Mouse (Mus musculus) forebrain, embryonic 11.5 days (tissue): ENCODE measurements around the gene Frmpd2. TPM values are rescaled to one million over a fixed set of nuclear protein-coding genes. Genes with fewer than 3 reads are reported as not detected.

Experiments used
- ATAC-seq: fragments of 200-750 bp; cut with Nextera tagmentation; replicated peaks from 2 replicates; pipeline ENCODE4 v1.8.0; 2017; ENCODE audit warnings: moderate TSS enrichment; ENCODE audit not compliant: low FRiP score
- DNase-seq: peaks from one replicate; pipeline ENCODE4 v3.0.0-alpha.2; 2017; ENCODE audit warnings: low spot score
- H3K27ac ChIP-seq: fragments of 300-500 bp; sonication (generic); 2 replicates; pipeline ENCODE4 v1.5.1; 2014; ENCODE audit warnings: low read depth, low read length
- H3K27me3 ChIP-seq: fragments of 300-500 bp; sonication (generic); 2 replicates; pipeline ENCODE4 v1.6.1; 2014; ENCODE audit warnings: mild to moderate bottlenecking, low read length, mixed read lengths; ENCODE audit not compliant: control insufficient read depth, insufficient read depth
- H3K36me3 ChIP-seq: fragments of 300-500 bp; sonication (generic); 2 replicates; pipeline ENCODE4 v1.6.1; 2014; ENCODE audit warnings: mild to moderate bottlenecking, low read length, moderate library complexity, mixed read lengths; ENCODE audit not compliant: control insufficient read depth, insufficient read depth
- H3K4me1 ChIP-seq: fragments of 300-500 bp; sonication (generic); replicated peaks from 2 replicates; pipeline ENCODE4 v1.6.1; 2014; ENCODE audit warnings: low read length, mixed read lengths; ENCODE audit not compliant: control insufficient read depth, insufficient read depth
- H3K4me2 ChIP-seq: fragments of 300-500 bp; sonication (generic); 2 replicates; pipeline ENCODE4 v1.6.1; 2014; ENCODE audit warnings: low read depth, mild to moderate bottlenecking, low read length, moderate library complexity, mixed read lengths; ENCODE audit not compliant: severe bottlenecking
- H3K4me3 ChIP-seq: fragments of 300-500 bp; sonication (generic); 2 replicates; pipeline ENCODE4 v1.5.1; 2014; ENCODE audit warnings: low read depth, low read length
- H3K9ac ChIP-seq: fragments of 300-500 bp; sonication (generic); 2 replicates; pipeline ENCODE4 v1.6.1; 2014; ENCODE audit warnings: low read length
- H3K9me3 ChIP-seq: fragments of 300-500 bp; sonication (generic); 2 replicates; pipeline ENCODE4 v1.6.1; 2016; ENCODE audit warnings: low read length, mixed read lengths; ENCODE audit not compliant: control insufficient read depth
- WGBS: fragments of 180-500 bp; shearing (Covaris S2); extraction: QIAGEN DNeasy Blood & Tissue Kit; methylation state at CpG from one replicate; pipeline ENCODE4 v1.1.7; 2014; 5-methylcytosine and 5-hydroxymethylcytosine counted together
- polyA plus RNA-seq: library from polyadenylated mRNA; unstranded; fragments of >200 nt; fragmentation: Nextera tagmentation; extraction: Ambion mirVana; gene quantifications from 2 replicates; pipeline ENCODE4 v1.2.1, GENCODE M21; 2014

The Frmpd2 gene
- polyA plus RNA-seq, 1 experiment from 2014 or later, result 0.05 TPM

GRCm38 (mm10) chr14:33521538-33521937 lies 50.0 kb downstream of the Frmpd2 start:
- H3K4me1 ChIP-seq, result no peaks in the 10 kb centered on the region
- H3K9ac ChIP-seq, result no peak overlapping the region
- H3K27me3 ChIP-seq, result no peaks in the 10 kb centered on the region
- no peak overlapping the region for H3K27ac ChIP-seq
- DNase-seq (no peak), ATAC-seq (no peak)
- H3K36me3 ChIP-seq, result no peaks in the 10 kb centered on the region
- no peaks in the 10 kb centered on the region for H3K9me3 ChIP-seq
- H3K4me2 ChIP-seq, result no peak overlapping the region
- no peak overlapping the region for H3K4me3 ChIP-seq
- WGBS, result 64% methylated on average over 3 of the region's 3 CpGs

DNA sequence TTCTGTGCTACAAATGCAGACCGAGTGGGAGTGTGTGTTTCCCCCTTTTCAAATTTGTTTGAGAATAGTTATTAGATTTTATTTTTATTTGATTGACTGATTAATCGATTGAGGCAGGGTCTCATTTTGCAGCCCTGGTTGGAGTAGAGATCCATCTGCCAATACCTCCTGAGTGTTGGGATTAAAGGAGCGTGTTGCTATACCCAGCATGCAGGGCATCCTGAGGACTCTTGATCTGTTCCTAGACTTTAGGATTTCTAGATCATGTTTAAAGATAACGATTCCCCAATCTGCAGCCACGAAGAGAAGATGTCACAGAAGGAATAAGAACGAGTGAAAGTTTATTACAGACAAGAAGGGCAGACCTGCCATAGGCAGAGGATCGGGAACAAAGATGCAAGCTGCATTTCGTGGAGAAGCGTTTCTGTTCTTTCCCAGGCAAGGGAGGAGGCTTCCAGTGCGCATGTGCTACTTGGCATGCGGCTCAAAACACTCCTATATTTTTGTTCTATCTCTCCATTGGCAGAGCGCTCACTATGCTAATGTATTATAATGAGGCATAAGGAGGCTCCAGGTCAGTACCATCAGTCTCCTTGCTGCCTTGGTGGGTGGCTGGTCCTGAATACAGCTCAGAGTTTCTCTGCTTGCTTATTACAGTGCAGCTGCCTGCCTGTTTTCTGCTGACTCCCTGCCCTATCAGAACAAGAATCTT lies 53.9 kb downstream of the Frmpd2 start:
- Histone ChIP-seq H3K36me3 (no peaks in the 10 kb centered on the region), H3K9me3 (no peaks in the 10 kb centered on the region), H3K27ac (no peak overlapping the region), H3K4me3 (no peak overlapping the region), H3K4me1 (no peaks in the 10 kb centered on the region), H3K27me3 (no peaks in the 10 kb centered on the region), H3K4me2 (no peak overlapping the region), H3K9ac (no peak overlapping the region)
- DNase-seq, result no peak
- ATAC-seq, result no peak
- 65% methylated on average over 12 of the region's 12 CpGs for WGBS

GRCm38 (mm10) chr14:33526621-33527020 lies 55.1 kb downstream of the Frmpd2 start:
- no peak for DNase-seq
- Histone ChIP-seq H3K27ac (no peak overlapping the region), H3K4me3 (no peak overlapping the region), H3K9me3 (no peaks in the 10 kb centered on the region), H3K36me3 (no peaks in the 10 kb centered on the region), H3K4me1 (no peaks in the 10 kb centered on the region), H3K4me2 (no peak overlapping the region), H3K27me3 (no peaks in the 10 kb centered on the region), H3K9ac (no peak overlapping the region)
- 64% methylated on average over 2 of the region's 2 CpGs for WGBS
- ATAC-seq, result no peak

- Histone ChIP-seq H3K27ac (no peak overlapping the region), H3K9me3 (no peaks in the 10 kb centered on the region), H3K4me2 (no peak overlapping the region), H3K4me3 (no peak overlapping the region), H3K27me3 (no peaks in the 10 kb centered on the region), H3K9ac (no peak overlapping the region), H3K4me1 (no peaks in the 10 kb centered on the region), H3K36me3 (no peaks in the 10 kb centered on the region)
- ATAC-seq (no peak), DNase-seq (no peak)
- 59% methylated on average over 3 of the region's 3 CpGs for WGBS
Measured at GRCm38 (mm10) chr14:33527938-33528337, 56.4 kb downstream of the Frmpd2 start.

DNA sequence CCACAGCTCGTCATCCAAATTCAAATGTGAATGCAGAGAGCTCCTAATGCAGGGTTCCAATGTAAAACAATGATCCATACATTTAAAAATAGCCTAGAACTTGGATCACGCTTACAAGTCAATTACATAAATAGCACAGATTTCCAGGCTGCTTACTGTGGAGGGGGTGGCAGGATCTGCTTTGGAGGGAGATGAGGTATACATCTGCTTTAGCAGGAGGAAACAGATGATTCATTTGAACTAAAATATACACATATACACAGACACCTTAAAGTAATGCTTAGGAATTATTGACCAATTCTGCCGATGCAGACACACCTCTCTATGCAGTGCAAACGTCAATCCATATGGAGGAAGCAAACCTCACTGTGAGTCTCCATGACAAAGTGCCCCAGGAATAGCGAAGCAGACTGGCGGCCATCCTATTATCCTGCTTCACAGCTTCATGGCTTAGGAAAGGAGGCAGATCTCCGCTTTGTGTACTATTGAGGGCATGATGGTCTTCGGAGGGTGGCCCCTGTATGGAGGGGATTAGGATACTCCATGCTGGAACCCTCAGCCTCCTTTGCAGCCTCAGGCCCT lies 59.9 kb downstream of the Frmpd2 start:
- 73% methylated on average over 8 of the region's 8 CpGs for WGBS
- no peak for DNase-seq
- H3K4me2 ChIP-seq, result no peak overlapping the region
- no peaks in the 10 kb centered on the region for H3K4me1 ChIP-seq
- no peak overlapping the region for H3K9ac ChIP-seq
- no peaks in the 10 kb centered on the region for H3K27me3 ChIP-seq
- no peaks in the 10 kb centered on the region for H3K9me3 ChIP-seq
- H3K4me3 ChIP-seq, result no peak overlapping the region
- no peak for ATAC-seq
- H3K27ac ChIP-seq, result no peak overlapping the region
- H3K36me3 ChIP-seq, result no peaks in the 10 kb centered on the region

- no peak for ATAC-seq
- Histone ChIP-seq H3K27me3 (no peaks in the 10 kb centered on the region), H3K4me2 (no peak overlapping the region), H3K9me3 (no peaks in the 10 kb centered on the region), H3K9ac (no peak overlapping the region), H3K4me1 (no peaks in the 10 kb centered on the region), H3K36me3 (no peaks in the 10 kb centered on the region), H3K4me3 (no peak overlapping the region), H3K27ac (no peak overlapping the region)
- 88% methylated on average over 5 of the region's 5 CpGs for WGBS
- DNase-seq, result no peak
Measured at GRCm38 (mm10) chr14:33532792-33533191, 61.3 kb downstream of the Frmpd2 start.

- Histone ChIP-seq H3K4me2 (no peak overlapping the region), H3K9ac (no peak overlapping the region), H3K4me1 (no peaks in the 10 kb centered on the region), H3K27me3 (no peaks in the 10 kb centered on the region), H3K27ac (no peak overlapping the region), H3K36me3 (no peaks in the 10 kb centered on the region), H3K4me3 (no peak overlapping the region), H3K9me3 (no peaks in the 10 kb centered on the region)
- no peak for ATAC-seq
- WGBS, result 65% methylated on average over 1 of the region's 1 CpGs
- no peak for DNase-seq
Measured at GRCm38 (mm10) chr14:33533516-33533915, 62.0 kb downstream of the Frmpd2 start.

DNA sequence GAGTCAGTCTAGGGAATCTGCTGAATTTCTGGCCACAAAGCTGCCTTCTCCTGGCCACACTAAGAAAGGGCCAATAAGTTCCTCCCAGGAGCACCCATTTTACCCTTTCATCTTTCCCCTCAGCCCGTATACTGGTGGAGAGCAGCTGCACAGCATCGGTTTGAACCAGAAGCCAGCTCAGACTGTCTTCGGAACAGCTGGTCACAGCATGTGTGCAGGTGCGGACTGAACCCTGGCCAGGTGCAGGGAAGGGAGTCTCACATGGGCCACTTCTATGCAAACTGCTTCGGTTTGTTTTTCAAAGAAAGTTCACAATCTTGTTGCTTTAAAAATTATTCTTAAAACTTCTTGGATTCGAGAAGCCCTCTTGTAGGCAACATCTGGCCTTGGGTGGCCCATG lies 63.8 kb downstream of the Frmpd2 start:
- Histone ChIP-seq H3K9me3 (no peaks in the 10 kb centered on the region), H3K36me3 (no peaks in the 10 kb centered on the region), H3K4me3 (no peak overlapping the region), H3K27me3 (no peaks in the 10 kb centered on the region), H3K4me2 (no peak overlapping the region), H3K4me1 (no peaks in the 10 kb centered on the region), H3K9ac (no peak overlapping the region), H3K27ac (no peak overlapping the region)
- ATAC-seq (no peak), DNase-seq (no peak)
- 81% methylated on average over 6 of the region's 6 CpGs for WGBS

- Histone ChIP-seq H3K4me2 (no peak overlapping the region), H3K9ac (no peak overlapping the region), H3K27ac (no peak overlapping the region), H3K9me3 (no peaks in the 10 kb centered on the region), H3K4me3 (no peak overlapping the region), H3K27me3 (no peaks in the 10 kb centered on the region), H3K4me1 (no peaks in the 10 kb centered on the region), H3K36me3 (no peaks in the 10 kb centered on the region)
- 91% methylated on average over 7 of the region's 7 CpGs for WGBS
- ATAC-seq (no peak), DNase-seq (no peak)
Measured at GRCm38 (mm10) chr14:33539559-33540167, 68.2 kb downstream of the Frmpd2 start.
